Mouse (Mus musculus) lung, adult 2 months (tissue): ENCODE measurements around the gene Gm20498.

Experiments
- CTCF ChIP-seq: fragments of 200-500 bp; IDR thresholded peaks from 2 replicates; pipeline ENCODE4 v1.5.1; 2011; ENCODE audit warnings: mild to moderate bottlenecking, low read length, control low read depth; ENCODE audit not compliant: insufficient read depth
- POLR2A ChIP-seq: fragments of 200-500 bp; IDR thresholded peaks from 2 replicates; pipeline ENCODE4 v1.6.1; 2011; ENCODE audit warnings: low read depth, mild to moderate bottlenecking, control low read depth, low read length, borderline replicate concordance; ENCODE audit errors: extremely low read depth

GRCm38 (mm10) chr12:81332875-81333421, 199.8 kb downstream of the Gm20498 start, which contains the start of gene Slc8a3:
- TF ChIP-seq CTCF, result no peak
- TF ChIP-seq POLR2A, result no peak
